Mouse (Mus musculus) cortical plate, adult 2 months (tissue): ENCODE measurements around the gene Rnf31.

Source experiments
- CTCF ChIP-seq: fragments of 200-500 bp; IDR thresholded peaks from 2 replicates; pipeline ENCODE4 v1.5.1; 2011; ENCODE audit warnings: mild to moderate bottlenecking, control low read depth, low read length; ENCODE audit not compliant: insufficient read depth; ENCODE audit errors: extremely low read depth
- POLR2A ChIP-seq: fragments of 200-500 bp; IDR thresholded peaks from 2 replicates; pipeline ENCODE4 v1.6.1; 2011; ENCODE audit warnings: mild to moderate bottlenecking, low read length, control low read depth; ENCODE audit not compliant: insufficient read depth; ENCODE audit errors: extremely low read depth

DNA sequence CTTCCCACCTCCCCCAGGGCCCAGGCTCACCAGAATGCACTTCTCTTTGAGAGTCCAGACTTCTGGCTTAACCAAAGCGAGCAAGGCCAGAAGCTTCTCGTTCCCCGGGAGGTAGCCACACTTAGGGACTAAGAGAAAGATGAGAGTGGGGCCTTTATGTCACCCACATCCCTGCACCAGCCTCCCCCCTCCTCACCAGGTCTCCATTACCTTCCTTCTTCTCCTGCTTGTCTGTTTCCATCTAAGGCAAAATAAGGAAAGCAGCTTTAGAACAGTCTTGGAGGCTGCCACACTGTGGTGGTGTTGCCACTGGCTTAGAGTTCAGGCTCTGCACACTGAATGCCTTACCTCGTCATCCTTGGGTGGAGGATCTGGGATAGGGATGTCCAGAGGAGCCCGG, 2.2 kb upstream of the Rnf31 start:
- no peak for TF ChIP-seq POLR2A
- TF ChIP-seq CTCF: no peak
